Mouse (Mus musculus): ENCODE measurements around the gene Tpgs1.

Tpgs1 gene

DNA sequence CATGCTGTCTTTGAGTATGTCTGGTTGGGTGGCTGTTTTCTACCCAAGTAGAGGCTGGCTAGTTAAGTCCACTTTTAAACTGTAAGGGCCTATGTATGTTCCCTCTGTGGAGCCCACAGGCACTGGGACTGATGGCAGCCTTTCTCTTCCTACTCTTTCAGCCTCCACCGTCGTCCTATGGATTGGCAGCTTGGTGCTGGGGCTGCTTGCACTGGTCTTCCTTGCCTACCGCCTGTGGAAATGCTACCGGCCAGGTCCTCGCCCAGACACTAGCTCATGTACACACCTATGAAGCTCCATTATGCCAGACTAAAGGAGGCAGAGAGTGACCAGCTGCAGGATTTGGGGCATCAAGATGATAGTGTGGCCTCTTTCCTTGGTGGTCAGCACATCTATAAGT lies 1.1 kb upstream of the Tpgs1 start:
- no peak for DNase-seq (ENCODE audit: low spot score in 2 of 2)

- peak in 1 of 2 experiments; percentile 78 for DNase-seq (ENCODE audit: low spot score in 2 of 2)
Observed at GRCm38 (mm10) chr10:79669576-79670057, 448 bp downstream of the Tpgs1 start.

DNA sequence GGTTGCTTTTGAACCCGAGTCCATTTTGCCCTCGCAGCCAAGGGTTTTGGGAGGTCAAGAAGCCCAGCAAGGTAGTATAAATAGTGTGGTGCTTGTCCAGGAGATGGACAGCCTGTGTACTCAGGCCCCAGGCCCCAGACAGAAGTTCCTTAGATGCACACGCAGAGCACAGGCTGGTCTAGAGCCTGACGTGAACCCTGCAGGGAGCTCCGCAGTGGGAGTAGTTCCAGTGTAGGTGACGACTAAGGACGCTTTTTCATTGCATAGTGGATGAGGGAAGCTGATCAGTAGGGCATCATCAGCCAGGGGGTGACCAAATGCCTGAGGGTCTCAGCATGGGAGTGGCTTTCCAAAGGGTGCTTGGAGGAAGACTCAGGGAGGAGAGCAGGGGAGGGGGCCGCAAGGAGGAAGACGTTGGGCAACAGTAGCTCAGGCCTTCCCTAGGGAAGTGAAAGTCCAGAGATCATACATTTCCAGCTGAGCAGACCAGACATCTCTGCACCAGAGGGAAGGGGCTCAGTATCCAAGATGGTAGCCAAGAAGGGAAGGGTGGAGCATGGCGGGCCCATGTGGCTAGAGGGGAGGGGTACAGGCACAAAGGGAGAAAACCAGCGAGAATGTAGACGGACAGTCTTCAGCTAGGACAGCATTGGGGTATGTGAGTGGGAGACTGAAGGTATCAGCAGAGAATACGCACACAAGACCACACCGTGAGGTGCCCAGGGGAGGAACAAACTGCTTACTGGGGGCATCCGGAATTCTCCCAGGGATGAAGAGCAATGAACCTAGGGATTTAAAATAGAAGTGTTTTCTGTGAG lies 1.1 kb downstream of the Tpgs1 start:
- no peak for DNase-seq (ENCODE audit: low spot score in 2 of 2)

GRCm38 (mm10) chr10:79671396-79672087 lies 2.4 kb downstream of the Tpgs1 start:
- no peak for DNase-seq (ENCODE audit: low spot score in 2 of 2)

DNA sequence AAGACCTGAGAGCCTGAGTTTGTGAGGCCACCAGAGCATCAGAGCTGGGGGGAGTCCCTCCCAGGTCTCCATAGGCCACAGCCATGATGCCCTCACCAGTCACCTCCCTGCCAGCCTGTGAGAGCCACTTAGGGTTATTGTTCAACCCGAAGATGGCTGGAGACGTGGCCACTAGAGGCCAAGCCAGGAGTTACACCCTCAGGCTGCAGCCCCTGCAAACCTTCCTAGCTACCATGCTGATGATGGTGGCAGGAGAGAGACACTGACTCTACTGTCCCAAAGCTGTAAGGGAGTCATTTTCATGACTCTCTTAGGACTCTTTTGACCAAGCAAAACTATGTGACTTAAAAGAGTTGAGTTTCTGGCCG lies 2.9 kb downstream of the Tpgs1 start:
- DNase-seq (ENCODE audit: low spot score in 2 of 2): no peak

DNA sequence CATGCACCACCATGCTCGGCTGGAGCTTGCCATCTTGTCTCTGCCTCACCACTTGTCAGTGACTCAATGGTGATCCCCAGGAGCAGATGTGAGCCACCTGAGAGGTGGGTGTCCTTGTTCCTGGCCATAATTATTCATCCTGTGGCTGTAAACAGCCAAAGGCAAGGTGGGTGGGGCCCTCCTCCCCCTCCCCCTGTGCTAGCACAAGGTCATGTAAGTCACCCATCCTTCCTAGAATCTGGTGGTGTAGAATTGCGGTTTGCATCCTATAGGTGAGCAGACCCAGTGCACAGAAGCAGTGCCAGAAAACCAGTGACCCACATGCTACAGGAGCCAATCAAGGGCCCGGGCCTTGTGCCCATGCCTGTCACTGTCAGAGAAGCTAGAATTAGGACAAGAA lies 3.9 kb downstream of the Tpgs1 start:
- no peak for DNase-seq (ENCODE audit: low spot score in 2 of 2)

- no peak for DNase-seq (ENCODE audit: low spot score in 2 of 2)
Observed at GRCm38 (mm10) chr10:79675346-79676035, 6.3 kb downstream of the Tpgs1 start.

GRCm38 (mm10) chr10:79680606-79681495 lies 11.7 kb downstream of the Tpgs1 start:
- no peak for DNase-seq (ENCODE audit: low spot score in 2 of 2)

GRCm38 (mm10) chr10:79681591-79682245 lies 12.5 kb downstream of the Tpgs1 start, which contains the start of gene Cdc34:
Gene Cdc34 (plus strand): TSS chr10:79682195.
- DNase-seq (ENCODE audit: low spot score in 2 of 2): peak; percentile 99

DNA sequence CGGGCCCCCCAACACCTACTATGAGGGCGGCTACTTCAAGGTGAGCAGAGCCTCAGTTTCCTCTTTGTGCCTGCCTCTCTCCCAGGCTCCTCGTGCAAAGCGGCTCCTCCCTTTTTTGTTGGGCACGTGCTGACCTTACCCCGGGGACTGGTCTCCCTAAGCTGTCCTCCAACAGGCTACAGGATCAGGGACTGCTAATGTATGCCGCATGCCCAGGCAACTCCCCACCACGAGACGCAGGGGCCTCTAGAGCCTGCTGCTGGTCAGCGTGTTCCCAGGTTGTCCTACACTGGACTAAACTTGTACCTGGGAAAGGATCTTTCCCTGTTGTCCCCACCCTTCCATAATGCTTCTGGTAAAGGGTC lies 13.4 kb downstream of the Tpgs1 start:
- no peak for DNase-seq (ENCODE audit: low spot score in 2 of 2)

DNA sequence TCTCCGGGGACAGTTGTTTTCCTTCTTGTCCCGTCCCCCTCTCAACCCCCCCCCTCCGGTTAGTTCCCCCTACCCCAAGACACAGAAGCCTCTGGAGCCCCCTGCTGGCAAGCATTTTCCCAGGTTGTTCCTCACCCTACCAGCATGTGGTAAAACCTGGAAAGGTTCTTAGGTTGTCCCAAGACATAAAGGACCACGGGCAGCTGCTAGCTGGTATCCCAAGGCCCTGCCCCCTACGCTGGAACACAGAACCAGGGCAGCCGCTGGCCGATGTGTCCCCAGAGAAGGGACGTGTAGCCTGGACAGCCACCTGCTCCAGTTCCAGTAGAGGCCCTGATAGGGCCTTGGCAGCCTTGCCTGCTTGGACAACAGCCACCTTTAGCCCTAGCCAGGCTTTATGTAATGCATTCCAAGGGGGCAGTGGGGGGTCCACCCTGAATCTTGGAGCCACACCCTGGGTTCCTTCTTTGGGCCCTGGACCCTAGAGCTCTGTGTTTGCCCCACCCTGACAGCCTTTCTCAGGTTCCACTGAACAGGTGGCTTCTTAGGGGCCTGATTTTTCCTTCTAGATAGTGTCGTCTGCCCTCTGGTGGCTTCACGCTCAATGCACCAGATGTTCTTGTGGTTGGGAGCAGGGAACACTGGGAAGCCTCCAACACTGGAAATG lies 13.9 kb downstream of the Tpgs1 start:
- no peak for DNase-seq (ENCODE audit: low spot score in 2 of 2)

DNA sequence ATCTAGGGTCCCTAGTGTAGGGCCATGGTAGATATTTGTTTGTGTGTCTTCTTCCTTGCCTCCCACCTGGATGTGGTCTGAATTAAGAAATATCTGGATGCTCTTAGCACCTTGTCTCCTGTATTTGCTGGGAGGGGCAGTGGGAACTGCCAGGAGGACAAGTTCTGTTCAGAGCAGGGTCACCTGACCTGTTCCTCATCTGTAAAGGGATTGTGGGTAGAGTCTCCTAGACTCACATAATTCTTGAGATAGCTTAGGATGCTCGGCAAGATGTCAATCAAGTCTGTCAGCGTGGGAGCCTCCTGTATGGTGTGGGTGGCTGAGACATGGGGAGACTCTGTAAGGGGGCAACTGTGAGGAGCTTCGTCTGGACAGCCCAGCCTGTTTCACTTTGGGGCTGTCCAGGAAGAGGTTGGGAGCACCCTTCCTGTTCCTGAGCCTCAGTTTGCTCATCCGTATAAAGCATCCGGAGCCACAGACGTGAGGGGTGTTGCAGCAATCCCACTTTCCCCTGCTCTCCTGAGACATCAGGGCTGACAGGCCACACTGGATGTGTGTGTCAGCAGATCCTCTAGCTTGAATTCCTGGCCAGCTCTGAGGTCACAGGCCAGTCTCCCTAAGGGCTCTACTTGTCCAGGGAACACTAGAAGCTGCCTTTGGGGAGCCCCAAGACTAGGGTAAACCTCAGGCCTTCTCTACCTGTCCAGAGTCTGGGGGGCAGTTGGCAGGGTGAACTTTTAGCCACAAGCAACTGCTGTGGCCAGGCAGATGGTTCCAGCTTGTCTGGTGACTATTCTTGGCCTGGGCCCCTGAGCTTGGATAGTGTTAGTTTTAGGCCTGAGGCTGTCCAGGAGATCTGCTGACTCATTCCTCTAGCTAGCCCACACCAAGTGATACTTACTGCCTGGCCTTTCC lies 14.8 kb downstream of the Tpgs1 start:
- no peak for DNase-seq (ENCODE audit: low spot score in 2 of 2)

- DNase-seq (ENCODE audit: low spot score in 2 of 2): no peak
Observed at GRCm38 (mm10) chr10:79684770-79685600, 15.8 kb downstream of the Tpgs1 start.

GRCm38 (mm10) chr10:79686219-79686618 lies 17.1 kb downstream of the Tpgs1 start:
- no peak for DNase-seq (ENCODE audit: low spot score in 2 of 2)

GRCm38 (mm10) chr10:79686691-79687090 lies 17.5 kb downstream of the Tpgs1 start:
- no peak for DNase-seq (ENCODE audit: low spot score in 2 of 2)

DNA sequence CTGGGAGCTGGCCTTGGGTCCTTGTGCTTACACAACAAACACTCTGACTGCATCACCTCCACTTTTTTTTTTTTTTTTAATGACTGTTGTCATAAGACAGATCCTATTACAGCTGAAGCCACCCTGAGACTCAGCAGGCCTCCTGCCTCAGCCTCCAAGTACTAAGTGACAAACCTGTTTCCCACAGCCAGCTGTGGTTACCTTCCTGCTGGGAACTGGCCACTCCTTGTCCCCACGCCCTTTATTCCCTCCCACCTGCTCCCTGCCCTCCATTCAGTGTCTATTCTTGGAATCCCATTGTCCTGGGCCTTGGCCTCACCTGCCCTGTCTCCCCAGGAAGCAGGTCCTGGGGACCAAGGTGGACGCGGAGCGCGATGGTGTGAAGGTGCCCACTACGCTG lies 18.3 kb downstream of the Tpgs1 start:
- DNase-seq (ENCODE audit: low spot score in 2 of 2): no peak

- no peak for DNase-seq (ENCODE audit: low spot score in 2 of 2)
Observed at GRCm38 (mm10) chr10:79688720-79689119, 19.6 kb downstream of the Tpgs1 start, which contains the start of gene Gzmm. Gene Gzmm (plus strand): TSS chr10:79689020.

DNA sequence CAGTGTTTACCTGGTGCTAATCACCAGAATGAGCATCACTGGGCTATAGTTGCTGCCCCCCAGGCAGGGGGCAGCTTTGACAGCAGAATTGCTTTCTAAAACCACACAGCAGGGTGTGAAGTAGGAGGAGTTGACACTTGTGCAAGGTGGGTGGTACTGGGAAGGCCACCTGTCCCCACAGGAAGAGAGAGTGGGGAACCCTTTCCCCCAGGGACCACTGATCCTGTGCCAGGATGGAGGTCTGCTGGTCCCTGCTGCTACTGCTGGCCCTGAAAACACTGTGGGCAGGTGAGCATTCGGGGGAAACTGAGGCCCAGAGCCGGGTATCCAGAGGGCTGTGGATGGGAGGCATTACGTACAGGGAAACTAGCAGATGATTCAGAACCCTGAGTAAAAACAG lies 20.0 kb downstream of the Tpgs1 start:
- DNase-seq (ENCODE audit: low spot score in 2 of 2): no peak
